Mouse (Mus musculus) limb, embryonic 12.5 days (tissue): ENCODE measurements at regions not wholly inside any gene's neighbourhood (a gene's known extent, or its start where the extent isn't known, plus 50 kb on each side); places are given as distances from the start of the nearest gene placed in this dataset.

Experiments
- ATAC-seq: fragments of 200-750 bp; cut with Nextera tagmentation; 2 replicates; pipeline ENCODE4 v1.8.0; 2017; ENCODE audit warnings: low read depth, moderate TSS enrichment; ENCODE audit not compliant: insufficient number of reproducible peaks, insufficient read depth, low FRiP score, low TSS enrichment
- H3K27ac ChIP-seq: fragments of 300-500 bp; sonication (generic); 2 replicates; pipeline ENCODE4 v1.5.1; 2016; ENCODE audit warnings: mild to moderate bottlenecking, moderate library complexity
- H3K27me3 ChIP-seq: fragments of 300-500 bp; sonication (generic); 2 replicates; pipeline ENCODE4 v1.6.1; 2016; ENCODE audit warnings: mild to moderate bottlenecking, moderate library complexity
- H3K36me3 ChIP-seq: fragments of 300-500 bp; sonication (generic); 2 replicates; pipeline ENCODE4 v1.6.1; 2016; ENCODE audit warnings: mild to moderate bottlenecking, moderate library complexity
- H3K4me1 ChIP-seq: fragments of 300-500 bp; sonication (generic); replicated peaks from 2 replicates; pipeline ENCODE4 v1.6.1; 2016
- H3K4me2 ChIP-seq: fragments of 300-500 bp; sonication (generic); 2 replicates; pipeline ENCODE4 v1.6.1; 2016; ENCODE audit warnings: mild to moderate bottlenecking, moderate library complexity
- H3K4me3 ChIP-seq: fragments of 300-500 bp; sonication (generic); replicated peaks from 2 replicates; pipeline ENCODE4 v1.5.1; 2016; ENCODE audit warnings: mild to moderate bottlenecking
- H3K9ac ChIP-seq: fragments of 300-500 bp; sonication (generic); replicated peaks from 2 replicates; pipeline ENCODE4 v1.6.1; 2016; ENCODE audit warnings: mild to moderate bottlenecking, moderate library complexity
- H3K9me3 ChIP-seq: fragments of 300-500 bp; sonication (generic); 2 replicates; pipeline ENCODE4 v1.6.1; 2016; ENCODE audit warnings: mild to moderate bottlenecking, moderate library complexity
- WGBS: fragments of 180-500 bp; shearing (Covaris S2); methylation state at CpG from one replicate; pipeline ENCODE4 v1.1.7; 2016; 5-methylcytosine and 5-hydroxymethylcytosine counted together

- no peak overlapping the region for H3K4me3 ChIP-seq
- ATAC-seq: no peak
- H3K4me2 ChIP-seq: no peak overlapping the region
- H3K4me1 ChIP-seq: no peaks in the 10 kb centered on the region
- no peak overlapping the region for H3K9ac ChIP-seq
- H3K36me3 ChIP-seq: no peaks in the 10 kb centered on the region
- no peaks in the 10 kb centered on the region for H3K27me3 ChIP-seq
- no peaks in the 10 kb centered on the region; the same call in 1 of the 2 replicates for H3K9me3 ChIP-seq
- H3K27ac ChIP-seq: no peak overlapping the region
- WGBS: 92% methylated on average over 3 of the region's 3 CpGs
These were observed 128.6 kb upstream of the Plcz1 start for GRCm38 (mm10) chr6:140169836-140170235.

- H3K4me3 ChIP-seq: no peak overlapping the region
- H3K9me3 ChIP-seq: no peaks in the 10 kb centered on the region; the same call in 1 of the 2 replicates
- H3K27ac ChIP-seq: no peak overlapping the region
- WGBS: 82% methylated on average over 4 of the region's 4 CpGs
- no peak overlapping the region for H3K4me2 ChIP-seq
- H3K9ac ChIP-seq: no peak overlapping the region
- 0 out of 2 replicates have a peak, but pooled peaks cover 3% of the 10 kb centered on the region for H3K4me1 ChIP-seq
- H3K36me3 ChIP-seq: no peaks in the 10 kb centered on the region
- ATAC-seq: no peak
- no peaks in the 10 kb centered on the region for H3K27me3 ChIP-seq
These were observed 125.9 kb upstream of the Plcz1 start for GRCm38 (mm10) chr6:140167182-140167581.

GRCm38 (mm10) chr6:140162729-140163128 lies 121.5 kb upstream of the Plcz1 start:
- ATAC-seq: no peak
- Histone ChIP-seq H3K27ac (no peak overlapping the region), H3K4me1 (peaks cover 10% of the 10 kb centered on the region; the same call in 1 of the 2 replicates), H3K9ac (no peak overlapping the region), H3K27me3 (no peaks in the 10 kb centered on the region), H3K4me3 (no peak overlapping the region), H3K9me3 (no peaks in the 10 kb centered on the region), H3K4me2 (no peak overlapping the region), H3K36me3 (no peaks in the 10 kb centered on the region)
- 45% methylated on average over 5 of the region's 5 CpGs for WGBS

GRCm38 (mm10) chr6:140161482-140161881 lies 120.2 kb upstream of the Plcz1 start:
- WGBS: 65% methylated on average over 4 of the region's 4 CpGs
- Histone ChIP-seq H3K9me3 (no peaks in the 10 kb centered on the region), H3K4me3 (no peak overlapping the region), H3K27ac (peak overlapping the region; percentile 73; the same call in 1 of the 2 replicates), H3K36me3 (no peaks in the 10 kb centered on the region), H3K4me2 (peak overlapping the region; percentile 10; the same call in 1 of the 2 replicates), H3K27me3 (no peaks in the 10 kb centered on the region), H3K9ac (no peak overlapping the region), H3K4me1 (peaks cover 10% of the 10 kb centered on the region; the same call in 1 of the 2 replicates)
- ATAC-seq: no peak

- no peak for ATAC-seq
- 46% methylated on average over 13 of the region's 13 CpGs for WGBS
- H3K9ac ChIP-seq: no peak overlapping the region
- no peak overlapping the region for H3K4me3 ChIP-seq
- peaks cover 10% of the 10 kb centered on the region; the same call in 1 of the 2 replicates for H3K4me1 ChIP-seq
- H3K4me2 ChIP-seq: peak overlapping the region; percentile 10; the same call in 1 of the 2 replicates
- peak overlapping the region; percentile 73; the same call in 1 of the 2 replicates for H3K27ac ChIP-seq
- no peaks in the 10 kb centered on the region for H3K9me3 ChIP-seq
- no peaks in the 10 kb centered on the region for H3K36me3 ChIP-seq
- no peaks in the 10 kb centered on the region for H3K27me3 ChIP-seq
These were observed 119.7 kb upstream of the Plcz1 start for GRCm38 (mm10) chr6:140160946-140161345.

GRCm38 (mm10) chr6:140158986-140159385 lies 117.7 kb upstream of the Plcz1 start:
- no peak overlapping the region for H3K4me3 ChIP-seq
- H3K4me2 ChIP-seq: no peak overlapping the region
- no peak for ATAC-seq
- no peaks in the 10 kb centered on the region for H3K9me3 ChIP-seq
- H3K27ac ChIP-seq: no peak overlapping the region
- H3K9ac ChIP-seq: no peak overlapping the region
- no peaks in the 10 kb centered on the region for H3K27me3 ChIP-seq
- no peaks in the 10 kb centered on the region for H3K36me3 ChIP-seq
- H3K4me1 ChIP-seq: peaks cover 10% of the 10 kb centered on the region; the same call in 1 of the 2 replicates
- 78% methylated on average over 13 of the region's 13 CpGs for WGBS

- WGBS: 82% methylated on average over 6 of the region's 6 CpGs
- H3K4me3 ChIP-seq: no peak overlapping the region
- peaks cover 19% of the 10 kb centered on the region for H3K4me1 ChIP-seq
- H3K27ac ChIP-seq: no peak overlapping the region
- H3K9ac ChIP-seq: no peak overlapping the region
- H3K4me2 ChIP-seq: no peak overlapping the region
- ATAC-seq: no peak
- H3K27me3 ChIP-seq: no peaks in the 10 kb centered on the region
- no peaks in the 10 kb centered on the region for H3K9me3 ChIP-seq
- no peaks in the 10 kb centered on the region for H3K36me3 ChIP-seq
These were observed 116.1 kb upstream of the Plcz1 start for GRCm38 (mm10) chr6:140157375-140157774.

- Histone ChIP-seq H3K27ac (0 out of 2 replicates have a peak overlapping the region, but pooled peaks have one; percentile 26), H3K4me3 (no peak overlapping the region), H3K4me2 (no peak overlapping the region), H3K27me3 (no peaks in the 10 kb centered on the region), H3K9me3 (no peaks in the 10 kb centered on the region), H3K9ac (no peak overlapping the region), H3K36me3 (no peaks in the 10 kb centered on the region), H3K4me1 (peaks cover 22% of the 10 kb centered on the region)
- WGBS: 51% methylated on average over 10 of the region's 10 CpGs
- ATAC-seq: no peak
These were observed 111.3 kb upstream of the Plcz1 start for GRCm38 (mm10) chr6:140152418-140153176.

GRCm38 (mm10) chr6:140148628-140149245 lies 107.5 kb upstream of the Plcz1 start:
- Histone ChIP-seq H3K9me3 (no peaks in the 10 kb centered on the region), H3K27me3 (no peaks in the 10 kb centered on the region), H3K36me3 (no peaks in the 10 kb centered on the region), H3K9ac (no peak overlapping the region), H3K4me1 (peaks cover 29% of the 10 kb centered on the region), H3K4me3 (no peak overlapping the region), H3K4me2 (no peak overlapping the region), H3K27ac (no peak overlapping the region)
- ATAC-seq: no peak
- 87% methylated on average over 11 of the region's 11 CpGs for WGBS

GRCm38 (mm10) chr6:140148138-140148537 lies 106.9 kb upstream of the Plcz1 start:
- no peaks in the 10 kb centered on the region for H3K36me3 ChIP-seq
- no peak overlapping the region for H3K9ac ChIP-seq
- H3K4me2 ChIP-seq: no peak overlapping the region
- WGBS: 21% methylated on average over 3 of the region's 3 CpGs
- peaks cover 24% of the 10 kb centered on the region for H3K4me1 ChIP-seq
- no peaks in the 10 kb centered on the region for H3K9me3 ChIP-seq
- no peaks in the 10 kb centered on the region for H3K27me3 ChIP-seq
- no peak for ATAC-seq
- no peak overlapping the region for H3K4me3 ChIP-seq
- no peak overlapping the region for H3K27ac ChIP-seq

GRCm38 (mm10) chr6:140147711-140148110 lies 106.5 kb upstream of the Plcz1 start:
- no peak overlapping the region for H3K4me3 ChIP-seq
- H3K36me3 ChIP-seq: no peaks in the 10 kb centered on the region
- WGBS: 41% methylated on average over 6 of the region's 6 CpGs
- no peak overlapping the region for H3K27ac ChIP-seq
- no peak overlapping the region for H3K9ac ChIP-seq
- H3K27me3 ChIP-seq: no peaks in the 10 kb centered on the region
- no peak for ATAC-seq
- H3K9me3 ChIP-seq: no peaks in the 10 kb centered on the region
- H3K4me1 ChIP-seq: peaks cover 21% of the 10 kb centered on the region
- H3K4me2 ChIP-seq: no peak overlapping the region
